Mouse (Mus musculus) embryonic facial prominence, embryonic 10.5 days (tissue): Measurements from ENCODE around the gene Chn1. TPM values are rescaled to one million over a fixed set of nuclear protein-coding genes. Genes with fewer than 3 reads are reported as not detected.

ENCODE experiments used
- DNase-seq: peaks from one replicate; pipeline ENCODE4 v3.0.0-alpha.2; 2017; ENCODE audit warnings: low spot score
- H3K27ac ChIP-seq: fragments of 300-500 bp; sonication (generic); replicated peaks from 2 replicates; pipeline ENCODE4 v1.5.1; 2016; ENCODE audit warnings: mild to moderate bottlenecking
- H3K27me3 ChIP-seq: fragments of 300-500 bp; sonication (generic); replicated peaks from 2 replicates; pipeline ENCODE4 v1.6.1; 2016; ENCODE audit warnings: low read depth, mild to moderate bottlenecking; ENCODE audit not compliant: poor library complexity, severe bottlenecking
- H3K36me3 ChIP-seq: fragments of 300-500 bp; sonication (generic); replicated peaks from 2 replicates; pipeline ENCODE4 v1.6.1; 2016; ENCODE audit warnings: mild to moderate bottlenecking, moderate library complexity
- H3K4me1 ChIP-seq: fragments of 300-500 bp; sonication (generic); 2 replicates; pipeline ENCODE4 v1.6.1; 2016
- H3K4me3 ChIP-seq: fragments of 300-500 bp; sonication (generic); 2 replicates; pipeline ENCODE4 v1.5.1; 2016; ENCODE audit warnings: mild to moderate bottlenecking, moderate library complexity
- H3K9me3 ChIP-seq: fragments of 300-500 bp; sonication (generic); 2 replicates; pipeline ENCODE4 v1.6.1; 2016; ENCODE audit warnings: mild to moderate bottlenecking
- WGBS: fragments of 180-500 bp; shearing (Covaris S2); methylation state at CpG from one replicate; pipeline ENCODE4 v1.1.7; 2016; 5-methylcytosine and 5-hydroxymethylcytosine counted together
- polyA plus RNA-seq: library from polyadenylated mRNA; unstranded; fragments of >200 nt; fragmentation: Nextera tagmentation; extraction: Ambion mirVana; gene quantifications from 2 replicates; pipeline ENCODE4 v1.2.1, GENCODE M21; 2016

Gene Chn1
- polyA plus RNA-seq, 1 experiment from 2014 or later: 38.2 TPM

DNA sequence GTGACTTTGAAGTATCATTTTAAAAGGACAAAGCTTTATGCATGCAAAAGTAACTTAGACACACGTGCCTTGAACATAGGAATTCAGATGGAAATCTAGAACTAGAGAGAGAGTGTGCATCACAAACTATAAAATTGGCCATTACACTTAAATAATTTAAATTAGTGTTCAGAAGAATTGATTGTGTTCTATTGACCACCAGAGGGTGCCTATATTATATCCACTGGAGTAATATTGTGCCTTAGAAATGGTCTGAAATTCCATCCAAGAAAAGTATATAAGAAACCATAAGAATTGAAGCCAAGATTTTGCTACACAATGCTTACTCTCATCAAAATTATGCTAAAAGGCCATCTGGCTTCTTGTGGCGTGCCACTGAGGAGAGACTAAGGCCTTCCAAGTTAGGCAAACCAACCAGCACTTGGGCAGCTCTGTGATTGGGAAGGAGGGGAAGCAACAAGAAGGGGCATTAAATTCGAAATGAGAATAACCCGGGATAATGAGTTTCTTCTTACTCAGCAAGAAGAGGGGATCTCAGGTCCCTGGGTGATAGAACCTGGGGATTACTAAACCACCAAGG, 4.0 kb upstream of the Chn1 start:
- no peaks in the 10 kb centered on the region for H3K36me3 ChIP-seq
- H3K4me3 ChIP-seq: no peak overlapping the region
- peaks cover 10% of the 10 kb centered on the region; the same call in 1 of the 2 replicates for H3K27me3 ChIP-seq
- 79% methylated on average over 4 of the region's 4 CpGs for WGBS
- peaks cover 27% of the 10 kb centered on the region for H3K4me1 ChIP-seq
- H3K27ac ChIP-seq: no peak overlapping the region
- DNase-seq: no peak
- no peaks in the 10 kb centered on the region for H3K9me3 ChIP-seq

DNA sequence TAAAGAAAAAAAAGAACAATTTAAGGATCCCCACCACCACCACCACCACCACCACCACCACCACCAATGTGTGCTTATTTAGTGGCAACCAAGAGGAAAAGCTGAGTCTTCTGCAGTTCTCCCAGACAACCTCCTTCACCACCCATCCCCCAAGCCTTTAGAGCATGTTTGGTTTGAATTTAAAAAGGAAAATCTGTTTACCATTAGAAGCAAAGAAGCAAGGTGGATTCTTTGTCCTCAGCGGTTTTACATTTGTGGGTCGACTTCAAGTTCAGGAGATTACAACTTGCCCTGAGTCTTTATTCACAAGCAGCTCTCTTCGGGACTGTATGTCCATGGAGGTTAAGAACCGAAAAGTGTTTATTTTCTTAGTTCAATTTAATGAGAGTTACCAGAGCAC, 1.8 kb upstream of the Chn1 start:
- WGBS: 17% methylated on average over 4 of the region's 4 CpGs
- DNase-seq: peak; percentile 19
- H3K4me3 ChIP-seq: peak overlapping the region; percentile 12; the same call in 1 of the 2 replicates
- no peaks in the 10 kb centered on the region for H3K9me3 ChIP-seq
- peak overlapping the region; percentile 44; the same call in 1 of the 2 replicates for H3K27ac ChIP-seq
- peaks cover 41% of the 10 kb centered on the region for H3K4me1 ChIP-seq
- H3K27me3 ChIP-seq: peaks cover 10% of the 10 kb centered on the region; the same call in 1 of the 2 replicates
- no peaks in the 10 kb centered on the region for H3K36me3 ChIP-seq

DNA sequence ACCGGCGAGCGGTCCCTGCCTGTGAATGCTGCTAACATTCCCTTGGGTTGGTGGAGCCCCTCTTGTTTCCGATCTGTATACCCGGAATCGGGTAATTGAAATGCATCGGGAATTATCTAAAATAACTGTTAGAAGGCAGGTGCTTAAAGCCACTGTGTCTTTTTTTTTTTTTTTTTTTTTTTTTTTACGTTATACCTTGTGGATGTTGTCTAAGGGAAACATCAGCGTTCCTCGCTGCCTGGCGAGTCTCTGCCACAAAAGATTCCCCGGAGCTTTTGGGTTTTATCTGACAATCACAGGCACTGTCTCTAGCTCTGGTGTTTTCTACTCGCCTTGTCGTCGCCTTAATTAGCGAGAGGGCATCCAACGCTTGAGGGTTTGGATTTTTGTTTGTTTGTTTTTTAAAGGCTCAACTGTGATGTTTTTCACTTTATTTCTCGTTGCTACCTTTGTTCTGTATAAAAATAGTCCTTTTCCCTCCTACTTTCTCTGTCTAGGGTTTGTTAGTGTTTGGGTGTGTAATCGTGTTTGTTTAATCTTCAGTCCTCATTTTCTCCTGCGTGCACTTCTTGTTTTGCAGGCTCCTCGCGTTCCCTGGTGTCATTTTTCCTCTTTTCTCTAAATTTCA, 651 bp upstream of the Chn1 start:
- Histone ChIP-seq H3K27me3 (peaks cover 10% of the 10 kb centered on the region; the same call in 1 of the 2 replicates), H3K9me3 (no peaks in the 10 kb centered on the region), H3K36me3 (no peaks in the 10 kb centered on the region), H3K27ac (peak overlapping the region; percentile 97), H3K4me1 (peaks cover 38% of the 10 kb centered on the region), H3K4me3 (peak overlapping the region; percentile 87)
- DNase-seq: no peak
- WGBS: under 1% methylated on average over 22 of the region's 22 CpGs

DNA sequence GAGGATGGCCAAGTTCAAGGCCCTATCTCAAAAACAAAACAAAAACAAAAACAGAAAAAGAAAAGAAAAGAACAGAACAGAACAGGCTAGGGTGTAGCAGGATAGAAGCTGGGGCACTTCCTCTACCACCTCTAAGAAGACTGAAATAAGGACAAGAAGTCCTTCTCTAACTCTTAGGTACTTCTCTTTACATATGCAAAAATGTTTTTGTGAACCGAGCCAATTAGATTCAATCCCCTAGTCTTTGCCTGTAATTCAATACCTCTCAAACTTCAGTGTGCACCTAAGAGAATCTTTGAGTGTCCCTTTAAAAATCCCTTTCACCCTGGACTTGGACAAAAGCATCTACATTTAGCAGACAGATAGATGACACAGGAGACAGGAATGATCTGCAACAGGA, 2.2 kb downstream of the Chn1 start:
- no peak for DNase-seq
- Histone ChIP-seq H3K9me3 (no peaks in the 10 kb centered on the region), H3K36me3 (no peaks in the 10 kb centered on the region), H3K4me3 (peak overlapping the region; percentile 87), H3K27ac (no peak overlapping the region), H3K4me1 (peaks cover 38% of the 10 kb centered on the region), H3K27me3 (peaks cover 10% of the 10 kb centered on the region; the same call in 1 of the 2 replicates)
- 23% methylated on average over 1 of the region's 1 CpGs for WGBS

DNA sequence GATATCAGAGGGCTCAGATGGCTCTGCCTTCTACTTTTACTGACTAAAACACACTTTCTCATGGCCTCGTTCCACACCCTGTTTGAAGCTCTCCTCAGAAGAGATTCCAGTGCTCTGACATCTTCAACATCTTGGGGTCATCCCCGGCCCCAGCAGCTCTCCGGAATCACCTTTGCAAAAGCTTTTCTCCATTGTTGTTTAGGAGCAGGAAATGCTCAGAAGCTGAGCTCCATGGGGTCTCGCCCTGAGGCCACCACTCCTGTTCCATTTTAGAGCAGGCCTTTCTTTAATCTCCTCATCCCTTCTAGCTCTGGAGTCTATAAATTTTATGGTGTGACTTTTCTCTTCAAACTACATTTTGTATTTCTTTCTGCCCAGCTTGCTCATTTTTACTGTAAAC, 6.5 kb downstream of the Chn1 start:
- peaks cover 20% of the 10 kb centered on the region for H3K4me1 ChIP-seq
- H3K27me3 ChIP-seq: no peaks in the 10 kb centered on the region
- H3K9me3 ChIP-seq: no peaks in the 10 kb centered on the region
- H3K4me3 ChIP-seq: no peak overlapping the region
- WGBS: 42% methylated on average over 4 of the region's 4 CpGs
- H3K36me3 ChIP-seq: no peaks in the 10 kb centered on the region
- no peak overlapping the region for H3K27ac ChIP-seq
- no peak for DNase-seq

DNA sequence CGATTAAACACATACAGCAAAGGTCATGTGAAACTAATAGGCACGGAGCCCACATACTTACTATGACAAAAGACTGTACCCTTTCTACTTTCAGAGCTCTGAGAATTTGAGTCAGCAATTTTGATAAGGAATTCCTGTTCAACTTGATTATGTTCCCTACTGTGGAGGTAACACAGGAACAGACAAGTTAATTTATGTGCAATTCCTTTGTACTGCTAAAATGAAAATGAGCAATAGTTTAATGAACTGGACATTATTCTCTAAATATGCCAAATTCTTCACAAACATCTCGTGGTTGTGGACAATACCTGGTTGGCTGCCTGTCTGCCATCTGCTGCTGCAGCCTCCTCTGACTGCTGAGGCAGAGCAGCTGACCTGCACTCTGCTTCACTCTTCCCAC, 11.6 kb downstream of the Chn1 start:
- no peak overlapping the region for H3K27ac ChIP-seq
- H3K4me1 ChIP-seq: peaks cover 12% of the 10 kb centered on the region; the same call in 1 of the 2 replicates
- no peaks in the 10 kb centered on the region for H3K27me3 ChIP-seq
- 84% methylated on average over 3 of the region's 3 CpGs for WGBS
- peaks cover 14% of the 10 kb centered on the region for H3K36me3 ChIP-seq
- no peak overlapping the region for H3K4me3 ChIP-seq
- no peak for DNase-seq
- H3K9me3 ChIP-seq: no peaks in the 10 kb centered on the region

DNA sequence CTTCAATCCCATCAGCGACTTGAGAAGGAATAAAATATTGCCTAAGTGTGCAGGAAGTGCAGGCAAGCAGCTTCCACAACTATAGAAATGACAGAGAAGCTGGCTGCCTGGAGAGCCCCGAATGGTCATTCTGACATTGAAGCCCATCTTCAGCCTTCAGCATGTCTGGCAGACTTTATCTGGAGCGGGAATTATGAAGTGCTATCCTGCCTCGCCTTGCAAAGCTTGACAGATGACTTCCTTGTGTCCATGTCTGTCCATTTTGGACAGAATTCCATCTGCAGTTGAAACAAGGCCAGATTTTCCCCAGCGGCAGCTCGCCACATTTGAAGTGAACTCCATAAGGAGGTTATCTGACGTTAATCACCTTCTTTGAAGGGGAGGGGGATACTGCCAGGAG, 15.2 kb downstream of the Chn1 start:
- H3K27me3 ChIP-seq: no peaks in the 10 kb centered on the region
- no peak for DNase-seq
- 92% methylated on average over 7 of the region's 7 CpGs for WGBS
- H3K27ac ChIP-seq: no peak overlapping the region
- H3K9me3 ChIP-seq: peaks cover 13% of the 10 kb centered on the region; the same call in 1 of the 2 replicates
- H3K4me1 ChIP-seq: peaks cover 12% of the 10 kb centered on the region; the same call in 1 of the 2 replicates
- peaks cover 40% of the 10 kb centered on the region for H3K36me3 ChIP-seq
- no peak overlapping the region for H3K4me3 ChIP-seq

DNA sequence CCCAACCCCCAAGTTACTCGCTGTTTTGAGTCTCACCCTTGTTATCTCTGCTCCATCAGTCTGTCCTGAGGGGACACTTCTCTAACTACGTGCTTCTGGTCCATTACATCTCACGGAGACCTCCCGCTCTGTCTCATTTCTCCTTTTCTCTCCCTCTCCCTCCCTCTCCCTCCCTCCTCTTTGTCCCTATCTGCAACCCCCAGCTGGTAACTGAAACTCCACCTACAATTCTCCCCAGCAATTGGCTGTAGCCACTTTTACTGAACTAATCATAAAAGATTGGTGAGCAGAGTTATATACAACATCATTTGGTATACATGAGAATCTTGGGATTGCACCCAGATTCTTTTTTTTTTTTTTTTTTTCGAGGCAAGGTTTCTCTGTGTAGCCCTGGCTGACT, 16.1 kb downstream of the Chn1 start:
- Histone ChIP-seq H3K27ac (no peak overlapping the region), H3K4me3 (no peak overlapping the region), H3K36me3 (peaks cover 42% of the 10 kb centered on the region), H3K9me3 (peaks cover 15% of the 10 kb centered on the region; the same call in 1 of the 2 replicates), H3K4me1 (0 out of 2 replicates have a peak, but pooled peaks cover 6% of the 10 kb centered on the region), H3K27me3 (no peaks in the 10 kb centered on the region)
- DNase-seq: no peak
- WGBS: 83% methylated on average over 5 of the region's 5 CpGs

DNA sequence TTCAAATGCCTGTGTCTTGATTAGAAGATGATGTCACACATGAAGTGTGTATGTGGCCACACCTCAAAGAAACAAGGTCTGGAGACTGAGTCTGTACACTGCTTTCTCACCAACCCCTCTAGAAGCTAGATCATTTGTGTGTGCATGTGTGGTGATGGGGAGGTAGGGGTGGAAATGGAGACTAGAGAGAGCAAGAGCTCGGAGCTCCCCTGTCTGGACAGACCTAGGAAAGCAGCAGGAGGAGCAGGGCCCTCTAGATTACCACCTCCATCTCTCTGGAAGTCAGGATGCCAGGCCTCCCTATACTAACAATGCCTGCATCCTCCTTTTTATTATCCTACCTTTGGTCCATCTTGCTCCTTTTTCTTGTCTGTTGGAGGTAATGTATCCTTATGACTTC, 27.8 kb downstream of the Chn1 start:
- H3K4me3 ChIP-seq: no peak overlapping the region
- 90% methylated on average over 1 of the region's 1 CpGs for whole genome bisulfite sequencing
- H3K4me1 ChIP-seq: 0 out of 2 replicates have a peak, but pooled peaks cover 3% of the 10 kb centered on the region
- no peaks in the 10 kb centered on the region for H3K27me3 ChIP-seq
- no peaks in the 10 kb centered on the region for H3K9me3 ChIP-seq
- H3K27ac ChIP-seq: no peak overlapping the region
- no peak for DNase-seq
- H3K36me3 ChIP-seq: peaks cover 6% of the 10 kb centered on the region

DNA sequence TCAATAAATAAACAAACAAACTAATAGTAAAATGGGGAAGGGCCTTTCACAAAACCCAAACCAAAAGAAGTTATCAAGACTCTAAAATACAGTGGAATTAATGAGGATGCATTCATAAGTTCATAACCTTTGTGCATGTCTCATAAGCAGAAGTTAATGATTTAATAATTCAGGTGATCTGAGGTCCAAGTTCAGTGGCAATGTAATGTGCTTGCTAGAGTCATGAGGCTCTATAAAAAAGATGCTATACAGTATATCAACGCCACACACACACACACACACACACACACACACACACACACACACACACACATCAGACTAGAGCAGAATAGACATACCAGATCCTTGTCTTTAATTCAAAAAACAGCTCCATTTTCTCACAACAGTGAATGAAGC, 28.8 kb downstream of the Chn1 start:
- H3K36me3 ChIP-seq: peaks cover 6% of the 10 kb centered on the region
- 0 out of 2 replicates have a peak, but pooled peaks cover 3% of the 10 kb centered on the region for H3K4me1 ChIP-seq
- H3K27ac ChIP-seq: no peak overlapping the region
- 96% methylated on average over 1 of the region's 1 CpGs for WGBS
- H3K27me3 ChIP-seq: no peaks in the 10 kb centered on the region
- no peak for DNase-seq
- no peak overlapping the region for H3K4me3 ChIP-seq
- no peaks in the 10 kb centered on the region for H3K9me3 ChIP-seq

DNA sequence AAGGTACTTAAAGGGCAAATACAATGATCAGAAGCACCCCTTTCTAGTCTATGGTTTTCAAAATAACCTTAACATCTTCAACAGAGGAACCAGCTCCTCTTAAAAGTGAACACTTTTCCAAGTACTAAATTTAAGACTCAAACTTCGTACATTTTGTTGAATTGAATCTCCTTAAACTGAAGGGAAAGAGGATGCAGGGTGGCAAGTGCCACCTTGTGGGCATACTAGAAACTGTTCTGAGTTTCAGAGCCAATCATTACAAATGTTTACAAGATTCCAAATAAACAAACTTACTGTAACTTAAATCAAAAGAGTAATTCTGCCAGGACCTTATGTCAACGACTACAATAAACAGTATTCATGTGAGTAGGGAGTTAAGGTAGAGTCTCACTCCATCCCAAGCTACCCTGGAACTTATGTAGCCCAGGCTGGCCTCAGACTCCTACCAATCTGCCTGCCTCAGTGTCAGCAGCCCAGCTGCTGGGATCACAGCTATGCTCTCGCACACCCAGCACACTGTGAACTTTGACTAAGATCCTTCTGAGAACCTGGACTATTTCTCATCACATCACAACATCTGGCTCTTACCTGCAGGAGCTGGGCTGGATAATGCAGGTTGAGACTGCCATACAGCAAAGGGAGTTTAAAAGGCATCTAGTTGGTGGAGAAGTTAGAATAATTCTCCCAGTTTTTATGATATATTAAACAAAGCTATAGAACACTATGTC, 29.3 kb downstream of the Chn1 start:
- 74% methylated on average over 3 of the region's 3 CpGs for WGBS
- Histone ChIP-seq H3K4me3 (no peak overlapping the region), H3K27ac (no peak overlapping the region), H3K9me3 (no peaks in the 10 kb centered on the region), H3K27me3 (no peaks in the 10 kb centered on the region), H3K36me3 (peaks cover 6% of the 10 kb centered on the region), H3K4me1 (0 out of 2 replicates have a peak, but pooled peaks cover 3% of the 10 kb centered on the region)
- DNase-seq: no peak

DNA sequence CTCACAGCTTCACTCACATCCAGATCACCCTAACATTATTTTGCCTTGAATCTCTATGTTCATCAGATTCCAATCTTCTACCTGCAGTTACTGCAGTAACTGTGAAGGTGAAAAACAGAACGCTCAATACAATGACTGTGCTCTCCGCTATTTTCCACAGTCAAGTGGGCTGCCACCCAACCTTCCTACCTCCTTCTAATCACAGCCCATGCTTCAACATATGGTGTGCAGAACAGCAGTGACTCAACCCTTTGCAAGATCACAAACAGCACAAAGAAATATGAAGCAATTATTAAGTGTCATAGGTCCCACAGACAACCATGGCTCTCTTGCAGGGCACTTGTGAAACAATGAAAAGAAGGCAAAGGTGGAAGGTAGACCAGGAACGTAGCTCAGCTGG, 33.9 kb downstream of the Chn1 start:
- H3K9me3 ChIP-seq: no peaks in the 10 kb centered on the region
- no peak overlapping the region for H3K4me3 ChIP-seq
- no peaks in the 10 kb centered on the region for H3K27me3 ChIP-seq
- H3K4me1 ChIP-seq: peaks cover 10% of the 10 kb centered on the region; the same call in 1 of the 2 replicates
- no peak for DNase-seq
- 95% methylated on average over 3 of the region's 3 CpGs for WGBS
- no peaks in the 10 kb centered on the region for H3K36me3 ChIP-seq
- no peak overlapping the region for H3K27ac ChIP-seq
